Mouse (Mus musculus) lung, postnatal 14 days (tissue): ENCODE measurements at regions not wholly inside any gene's neighbourhood (a gene's known extent, or its start where the extent isn't known, plus 50 kb on each side); places are given as distances from the start of the nearest gene placed in this dataset.

Experiments
- DNase-seq: peaks from one replicate; pipeline ENCODE4 v3.0.0; 2021

DNA sequence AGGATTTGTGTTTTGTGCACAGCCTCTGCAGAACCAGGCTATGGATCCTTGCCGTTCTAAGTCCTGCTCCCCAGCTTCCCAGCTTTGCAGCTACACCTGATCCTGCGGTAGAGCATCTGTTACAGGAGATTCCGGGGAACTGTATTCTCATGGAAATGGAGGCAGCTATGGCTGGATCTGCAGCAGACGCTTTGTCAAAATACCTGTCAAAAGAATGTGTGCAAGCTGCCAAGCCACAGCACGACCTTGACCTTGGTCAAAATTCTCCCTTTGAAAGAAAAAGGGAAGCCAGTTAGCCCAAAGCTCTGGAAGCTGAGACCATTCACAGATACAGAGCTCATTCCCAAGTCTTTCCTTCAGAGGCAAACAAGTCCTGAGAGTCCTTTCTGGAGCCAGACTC is 255.3 kb downstream of the Med13l start:
- DNase-seq, result no peak

GRCm38 (mm10) chr5:118818294-118818693 is 257.8 kb downstream of the Med13l start:
- DNase-seq, result no peak

DNA sequence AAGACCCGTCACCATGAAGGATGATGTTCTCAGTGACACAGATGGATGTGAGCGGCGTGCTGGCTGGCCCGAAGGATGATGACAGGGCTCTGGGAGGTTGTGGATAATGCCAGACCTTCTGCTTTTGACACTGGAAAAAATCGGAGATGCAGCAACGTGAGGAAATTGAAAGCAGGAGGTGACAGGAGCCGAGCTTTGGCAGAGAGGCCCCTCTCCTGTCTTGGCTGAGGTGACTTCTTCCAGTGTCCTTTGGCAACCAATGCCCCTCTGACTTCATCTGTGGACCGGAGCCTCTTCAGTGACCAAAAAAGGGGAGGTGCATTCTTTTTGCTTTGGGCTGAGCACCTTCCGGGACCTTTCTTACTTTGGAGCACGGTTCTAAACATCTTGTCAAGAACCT is 264.3 kb downstream of the Med13l start:
- DNase-seq, result peak; percentile 10

DNA sequence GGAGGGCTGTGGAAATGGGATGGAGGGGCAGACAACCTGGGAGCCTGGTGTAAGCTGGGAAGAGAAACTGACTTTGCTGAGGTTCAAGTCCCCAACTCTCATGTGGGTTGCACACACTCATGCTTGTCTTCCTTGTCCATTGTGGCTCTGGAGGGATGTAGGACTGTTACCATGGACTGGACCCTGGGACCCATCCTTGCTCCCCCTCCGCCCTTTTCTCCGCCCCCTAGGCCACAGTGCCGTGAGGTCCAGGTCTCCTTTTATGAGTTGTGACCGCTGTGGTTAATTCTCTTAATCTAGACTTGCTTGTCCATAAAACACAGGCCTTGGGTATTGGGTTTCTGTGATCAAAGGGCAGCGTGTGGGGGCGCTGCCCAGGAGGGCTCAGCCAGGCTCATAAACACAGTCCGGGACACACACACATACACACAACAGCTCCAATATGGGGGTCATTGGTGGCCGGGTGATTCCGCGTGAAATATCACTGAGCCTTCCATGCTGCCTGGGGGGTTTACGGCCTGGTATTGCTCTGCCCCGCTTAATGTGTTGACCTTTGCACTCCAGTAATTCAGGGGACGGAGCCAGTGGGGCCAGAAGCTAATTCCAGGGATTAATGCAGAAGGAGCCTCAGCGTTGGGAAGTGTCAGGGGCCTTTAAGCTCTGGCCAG is 268.7 kb downstream of the Med13l start:
- no peak for DNase-seq

- no peak for DNase-seq
These were observed 272.2 kb downstream of the Med13l start for GRCm38 (mm10) chr5:118832701-118833100.

DNA sequence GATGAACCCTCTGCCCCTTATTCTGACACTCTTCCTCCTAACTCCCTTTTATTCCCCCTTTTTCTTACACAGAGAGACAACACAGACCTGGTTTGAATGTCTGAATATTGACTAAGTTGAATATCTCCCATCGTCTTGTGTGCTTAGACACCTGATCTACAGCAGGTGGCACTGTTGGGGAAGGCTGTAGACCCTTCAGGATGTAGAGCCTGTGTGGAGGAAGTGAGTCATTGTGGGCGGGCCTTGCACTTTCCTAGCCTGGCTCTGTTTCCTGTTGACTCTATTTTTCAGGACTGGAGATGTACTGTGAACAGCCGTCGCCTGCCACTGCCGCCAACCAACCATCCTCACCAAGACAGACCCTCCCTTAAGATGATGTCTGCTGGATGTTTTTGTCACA is 273.6 kb downstream of the Med13l start:
- no peak for DNase-seq

DNA sequence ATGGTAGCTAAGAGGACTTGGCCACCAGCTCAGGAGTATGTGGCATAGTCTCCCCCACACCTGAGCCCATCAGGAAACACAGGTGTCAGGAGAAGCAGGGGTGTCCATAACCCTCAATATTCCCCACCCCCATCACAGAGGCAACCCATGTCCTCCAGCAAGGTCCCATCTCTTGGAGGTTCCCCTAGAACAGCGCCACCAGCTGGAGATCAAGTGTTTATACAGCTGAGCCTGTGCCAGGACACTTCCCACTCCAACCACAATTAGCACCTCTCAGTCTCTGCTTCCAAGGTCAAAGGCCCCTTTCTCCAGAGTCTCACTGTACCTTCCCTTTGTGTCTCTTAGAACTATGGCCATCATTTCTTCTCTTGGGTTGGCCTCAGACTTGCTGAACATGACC is 276.5 kb downstream of the Med13l start:
- no peak for DNase-seq

DNA sequence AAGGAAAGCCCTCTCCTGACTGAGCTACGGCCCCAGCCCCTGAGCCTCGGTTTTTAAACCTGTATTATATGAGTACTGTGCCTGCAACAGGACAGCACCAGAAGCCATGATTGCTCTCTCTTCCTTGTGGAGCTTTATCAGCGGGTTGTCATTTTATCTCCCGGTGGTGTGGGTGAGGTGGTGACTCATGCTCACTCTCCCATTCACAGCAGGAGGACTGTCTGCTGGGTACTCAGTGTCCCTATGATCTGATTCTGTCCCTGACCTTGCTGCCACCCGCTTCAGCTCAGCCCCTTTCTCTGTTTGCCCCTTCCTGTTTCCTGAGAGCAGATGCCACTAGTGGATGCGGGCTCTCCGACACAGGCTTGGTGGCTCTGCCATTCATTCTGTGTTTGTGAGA is 277.9 kb downstream of the Med13l start:
- no peak for DNase-seq

GRCm38 (mm10) chr5:118839916-118840315 is 279.4 kb downstream of the Med13l start:
- no peak for DNase-seq

DNA sequence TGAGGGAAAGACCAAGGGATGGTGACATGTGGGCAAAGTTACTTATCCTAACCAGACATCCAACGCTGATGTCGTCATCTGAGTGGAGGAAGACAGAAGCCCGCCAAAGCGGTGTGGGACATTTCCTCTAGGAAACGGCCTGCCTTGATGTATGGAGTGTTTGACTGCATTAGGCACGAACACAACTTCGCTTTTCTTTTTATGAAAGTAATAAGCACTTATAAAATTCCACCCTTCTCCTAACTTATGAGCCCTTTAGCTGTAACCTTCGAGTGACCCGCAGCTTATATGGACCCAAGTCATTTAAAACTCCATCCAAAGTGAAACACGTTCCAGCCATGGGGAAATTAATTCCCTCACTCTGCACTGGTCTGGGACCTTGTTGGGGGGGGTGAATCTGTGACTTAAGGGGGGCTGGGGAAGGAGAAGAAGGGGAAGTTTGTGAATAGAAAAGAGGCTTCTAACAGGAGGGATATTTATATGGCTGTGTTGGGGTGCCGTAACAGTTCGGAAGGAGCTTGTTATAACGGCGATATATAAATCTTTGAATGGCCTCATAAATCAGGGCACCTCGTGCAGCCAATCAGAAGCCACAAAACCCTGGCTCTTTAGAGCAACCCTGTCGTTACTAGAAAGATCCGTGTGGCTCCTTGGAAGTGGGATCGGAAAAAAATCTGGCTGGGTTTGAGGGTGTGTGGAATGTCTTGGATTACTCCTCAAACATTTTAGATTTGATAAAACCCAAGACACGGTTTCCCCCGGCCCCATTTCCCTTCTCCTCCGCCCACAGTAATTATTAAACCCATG is 280.9 kb downstream of the Med13l start:
- DNase-seq, result no peak

DNA sequence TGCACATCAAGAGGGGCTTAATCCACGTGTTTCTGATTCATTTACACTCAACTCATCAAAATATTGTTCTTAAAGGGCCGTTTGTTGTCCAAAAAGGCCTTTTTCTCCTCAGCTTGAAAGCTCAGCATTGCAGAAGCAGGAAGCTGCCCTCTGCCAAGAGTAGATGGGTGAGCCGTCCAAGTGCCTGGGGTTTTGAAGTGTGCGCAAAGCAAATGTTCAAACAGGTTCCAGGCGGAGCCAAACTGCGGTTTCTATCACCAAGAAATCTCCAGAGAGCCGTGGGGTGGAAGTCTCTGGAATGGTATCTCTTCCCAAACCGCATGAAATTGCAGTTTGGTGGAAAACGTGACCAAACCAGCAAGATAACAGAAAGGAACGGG is 281.5 kb downstream of the Med13l start:
- DNase-seq, result peak; percentile 17

DNA sequence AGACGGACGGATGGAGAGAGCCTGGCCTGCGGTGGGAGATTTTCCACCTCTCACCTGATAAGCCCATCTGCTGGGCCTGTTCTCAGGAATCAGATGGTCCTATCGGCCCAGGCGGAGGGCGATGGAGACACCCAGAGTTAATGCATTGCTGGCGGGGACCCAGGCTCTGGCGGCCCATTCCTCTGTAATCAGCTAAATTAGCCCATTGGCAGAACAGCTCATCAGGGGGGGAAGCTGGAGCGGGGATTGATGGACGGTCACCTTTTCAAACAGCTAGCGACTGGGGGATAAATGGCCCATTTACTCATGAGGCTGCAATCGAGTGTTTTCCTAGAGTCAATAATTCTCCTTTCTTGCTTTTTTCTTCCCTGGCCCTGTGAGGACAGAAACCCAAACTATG is 296.5 kb downstream of the Med13l start:
- DNase-seq, result no peak

GRCm38 (mm10) chr5:118861143-118861847 is 300.8 kb downstream of the Med13l start:
- DNase-seq, result no peak

- DNase-seq, result no peak
These were observed 307.0 kb downstream of the Med13l start for GRCm38 (mm10) chr5:118867511-118867910.

DNA sequence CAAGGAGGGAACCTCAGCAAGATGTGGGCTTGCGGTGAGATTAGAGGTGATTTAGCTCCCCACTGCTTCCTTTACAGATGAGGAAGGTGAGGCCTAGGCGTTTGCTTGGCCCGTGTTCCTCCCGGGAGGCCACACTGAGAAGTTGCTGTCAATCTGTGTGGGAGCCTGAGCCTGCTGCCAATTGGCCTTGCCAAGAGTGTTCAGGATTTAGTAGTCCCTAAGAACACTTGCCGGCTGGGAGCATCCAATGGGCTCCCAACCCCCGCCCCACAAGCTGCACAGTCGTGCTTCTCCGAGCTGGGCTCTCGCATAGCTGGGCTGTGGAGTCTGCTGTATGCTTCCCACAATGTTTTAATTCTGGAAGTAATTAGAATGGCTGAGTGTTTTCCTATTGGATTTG is 308.9 kb downstream of the Med13l start:
- DNase-seq, result no peak

GRCm38 (mm10) chr5:118873871-118874270 is 313.4 kb downstream of the Med13l start:
- no peak for DNase-seq

GRCm38 (mm10) chr5:118875096-118875637 is 314.7 kb downstream of the Med13l start:
- no peak for DNase-seq

GRCm38 (mm10) chr5:118876586-118877312 is 316.3 kb downstream of the Med13l start:
- no peak for DNase-seq

- peak; percentile 63 for DNase-seq
These were observed 316.8 kb downstream of the Med13l start for GRCm38 (mm10) chr5:118877313-118877669.

DNA sequence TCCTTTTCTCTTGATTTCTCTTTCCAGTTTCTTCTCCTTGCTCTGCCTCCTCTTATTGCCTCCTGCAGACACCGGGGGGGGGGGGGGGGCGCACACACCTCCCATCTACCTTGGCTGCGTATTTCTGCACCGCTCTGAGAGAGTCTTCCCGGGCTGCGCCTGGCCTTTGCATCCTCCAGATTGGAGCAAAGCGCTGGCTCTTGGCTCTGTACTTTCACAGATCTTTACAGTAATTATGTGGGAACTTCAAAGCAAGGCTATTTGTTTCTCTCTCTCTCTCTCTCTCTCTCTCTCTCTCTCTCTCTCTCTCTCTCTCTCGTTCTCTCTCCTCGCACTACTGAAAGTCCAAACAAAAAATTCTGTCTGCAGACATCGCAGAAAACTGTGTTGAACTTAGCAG is 317.4 kb downstream of the Med13l start:
- no peak for DNase-seq

- DNase-seq, result no peak
These were observed 318.2 kb downstream of the Med13l start for GRCm38 (mm10) chr5:118878722-118879121.

DNA sequence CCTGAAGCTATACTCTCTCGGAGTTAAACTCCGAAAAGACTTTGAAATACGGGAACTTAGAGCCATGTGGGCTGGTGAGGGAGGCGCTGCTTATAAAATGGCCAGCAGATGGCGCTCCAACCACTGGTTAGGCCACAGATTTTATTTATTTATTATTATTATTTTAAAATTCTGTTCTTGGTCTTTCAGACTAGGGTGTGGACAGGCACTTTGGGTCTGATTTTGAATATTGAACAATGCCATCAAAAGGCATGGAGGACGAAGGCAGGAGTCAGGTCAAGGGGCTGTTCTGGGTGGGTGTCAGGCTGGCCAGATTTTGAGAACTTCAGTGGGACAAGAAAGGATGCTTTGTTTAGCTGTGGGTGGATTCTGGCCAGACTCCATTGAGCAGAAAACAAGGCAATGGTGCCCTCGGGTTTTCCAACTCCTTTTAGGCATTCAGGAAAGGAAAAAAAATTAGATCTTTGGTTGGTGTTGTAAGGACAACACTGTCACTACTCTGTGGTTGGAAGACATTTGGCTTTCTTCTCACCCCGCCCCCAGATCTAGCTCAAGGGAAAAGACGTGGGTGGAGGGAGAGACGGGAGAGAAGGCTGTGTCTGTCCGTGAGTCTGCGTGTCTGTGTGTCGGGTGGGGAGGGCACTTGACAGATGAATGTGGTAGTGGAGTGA is 319.5 kb downstream of the Med13l start:
- DNase-seq, result peak; percentile 89
